Mouse (Mus musculus): ENCODE data around the gene Slc5a1. TPM values are rescaled to one million over a fixed set of nuclear protein-coding genes. Genes with fewer than 3 reads are reported as not detected.

Gene Slc5a1
- polyA plus RNA-seq, 1 experiment from 2014 or later: 158 TPM

GRCm38 (mm10) chr5:33206328-33206727 lies 102.3 kb downstream of the Slc5a1 start:
- H3K4me1 ChIP-seq (replicated peaks; ENCODE audit: control insufficient read depth, insufficient read depth, low read length): no peaks in the 10 kb centered on the region
- no peak for ATAC-seq
- no peak overlapping the region for H3K4me3 ChIP-seq (ENCODE audit: low read depth, low read length)
- no peak for TF ChIP-seq CTCF (IDR thresholded peaks at IDR 0.05; ENCODE audit: low read depth)
- H3K27ac ChIP-seq (ENCODE audit: low read depth, low read length): no peak overlapping the region
- no peak overlapping the region for H3K4me2 ChIP-seq (replicated peaks; ENCODE audit: low read depth)
- H3K36me3 ChIP-seq (ENCODE audit: control insufficient read depth, insufficient read depth): no peaks in the 10 kb centered on the region
- H3K27me3 ChIP-seq (replicated peaks; ENCODE audit: control insufficient read depth, insufficient read depth, low read length): no peaks in the 10 kb centered on the region
- WGBS: 57% methylated on average over 7 of the region's 7 CpGs
- no peak overlapping the region for H3K9ac ChIP-seq (ENCODE audit: low read depth, low read length)
- no peaks in the 10 kb centered on the region for H3K9me3 ChIP-seq (ENCODE audit: control insufficient read depth)

GRCm38 (mm10) chr5:33207136-33207535 lies 103.1 kb downstream of the Slc5a1 start:
- Histone ChIP-seq H3K9me3 (ENCODE audit: control insufficient read depth) (no peaks in the 10 kb centered on the region), H3K9ac (ENCODE audit: low read depth, low read length) (no peak overlapping the region), H3K27ac (ENCODE audit: low read depth, low read length) (no peak overlapping the region), H3K36me3 (ENCODE audit: control insufficient read depth, insufficient read depth) (no peaks in the 10 kb centered on the region), H3K27me3 (replicated peaks; ENCODE audit: control insufficient read depth, insufficient read depth, low read length) (no peaks in the 10 kb centered on the region), H3K4me1 (replicated peaks; ENCODE audit: control insufficient read depth, insufficient read depth, low read length) (no peaks in the 10 kb centered on the region), H3K4me2 (replicated peaks; ENCODE audit: low read depth) (no peak overlapping the region), H3K4me3 (ENCODE audit: low read depth, low read length) (no peak overlapping the region)
- no peak for TF ChIP-seq CTCF (IDR thresholded peaks at IDR 0.05; ENCODE audit: low read depth)
- 48% methylated on average over 9 of the region's 9 CpGs for WGBS
- no peak for ATAC-seq

- Histone ChIP-seq H3K27me3 (replicated peaks; ENCODE audit: control insufficient read depth, insufficient read depth, low read length) (no peaks in the 10 kb centered on the region), H3K27ac (ENCODE audit: low read depth, low read length) (no peak overlapping the region), H3K9me3 (ENCODE audit: control insufficient read depth) (no peaks in the 10 kb centered on the region), H3K4me2 (replicated peaks; ENCODE audit: low read depth) (no peak overlapping the region), H3K9ac (ENCODE audit: low read depth, low read length) (no peak overlapping the region), H3K4me3 (ENCODE audit: low read depth, low read length) (no peak overlapping the region), H3K36me3 (ENCODE audit: control insufficient read depth, insufficient read depth) (no peaks in the 10 kb centered on the region), H3K4me1 (replicated peaks; ENCODE audit: control insufficient read depth, insufficient read depth, low read length) (no peaks in the 10 kb centered on the region)
- ATAC-seq: no peak
- TF ChIP-seq CTCF (IDR thresholded peaks at IDR 0.05; ENCODE audit: low read depth): no peak
- 64% methylated on average over 14 of the region's 14 CpGs for WGBS
Measured at GRCm38 (mm10) chr5:33208533-33209245, 104.7 kb downstream of the Slc5a1 start.

- H3K9ac ChIP-seq (ENCODE audit: low read depth, low read length): no peak overlapping the region
Measured at GRCm38 (mm10) chr5:33210515-33210914, 106.5 kb downstream of the Slc5a1 start.

GRCm38 (mm10) chr5:33211254-33211653 lies 107.2 kb downstream of the Slc5a1 start:
- Histone ChIP-seq H3K9me3 (ENCODE audit: control insufficient read depth) (no peaks in the 10 kb centered on the region), H3K9ac (ENCODE audit: low read depth, low read length) (no peak overlapping the region), H3K27me3 (replicated peaks; ENCODE audit: control insufficient read depth, insufficient read depth, low read length) (no peaks in the 10 kb centered on the region), H3K36me3 (ENCODE audit: control insufficient read depth, insufficient read depth) (no peaks in the 10 kb centered on the region), H3K4me3 (ENCODE audit: low read depth, low read length) (no peak overlapping the region), H3K27ac (ENCODE audit: low read depth, low read length) (no peak overlapping the region), H3K4me2 (replicated peaks; ENCODE audit: low read depth) (no peak overlapping the region), H3K4me1 (replicated peaks; ENCODE audit: control insufficient read depth, insufficient read depth, low read length) (no peaks in the 10 kb centered on the region)
- no peak for TF ChIP-seq CTCF (IDR thresholded peaks at IDR 0.05; ENCODE audit: low read depth)
- WGBS: 85% methylated on average over 5 of the region's 5 CpGs
- ATAC-seq: no peak

More at GRCm38 (mm10) chr5:33210515-33210914, 106.5 kb downstream of the Slc5a1 start:
- Histone ChIP-seq H3K4me2 (replicated peaks; ENCODE audit: low read depth) (no peak overlapping the region), H3K9me3 (ENCODE audit: control insufficient read depth) (no peaks in the 10 kb centered on the region), H3K4me1 (replicated peaks; ENCODE audit: control insufficient read depth, insufficient read depth, low read length) (no peaks in the 10 kb centered on the region), H3K27me3 (replicated peaks; ENCODE audit: control insufficient read depth, insufficient read depth, low read length) (no peaks in the 10 kb centered on the region), H3K36me3 (ENCODE audit: control insufficient read depth, insufficient read depth) (no peaks in the 10 kb centered on the region), H3K27ac (ENCODE audit: low read depth, low read length) (no peak overlapping the region), H3K4me3 (ENCODE audit: low read depth, low read length) (no peak overlapping the region)
- WGBS: 92% methylated on average over 3 of the region's 3 CpGs
- ATAC-seq: no peak
- no peak for TF ChIP-seq CTCF (IDR thresholded peaks at IDR 0.05; ENCODE audit: low read depth)

Other genes starting within 250 kb of the Slc5a1 start
- gene Prr14l, start 250.0 kb upstream of the Slc5a1 start, polyA plus RNA-seq (2015; fragmentation: Nextera tagmentation; extraction: Ambion mirVana): 6.1 and 6.5 TPM in 2 replicates
- gene Depdc5, start 240.5 kb upstream of the Slc5a1 start, polyA plus RNA-seq (2015; fragmentation: Nextera tagmentation; extraction: Ambion mirVana): 6.8 and 6.9 TPM in 2 replicates
- gene Ywhah, start 85.4 kb upstream of the Slc5a1 start, polyA plus RNA-seq (2015; fragmentation: Nextera tagmentation; extraction: Ambion mirVana): 253 and 260 TPM in 2 replicates
- gene Spon2, start 114.2 kb downstream of the Slc5a1 start, polyA plus RNA-seq (2015; fragmentation: Nextera tagmentation; extraction: Ambion mirVana): 43.0 and 45.4 TPM in 2 replicates
- gene Ctbp1, start 170.8 kb downstream of the Slc5a1 start, polyA plus RNA-seq (2015; fragmentation: Nextera tagmentation; extraction: Ambion mirVana): 139 and 141 TPM in 2 replicates
- 79.2 and 81.0 TPM in 2 replicates for gene Maea, start 231.3 kb downstream of the Slc5a1 start, polyA plus RNA-seq (2015; fragmentation: Nextera tagmentation; extraction: Ambion mirVana)

All from intestine, postnatal 0 days (tissue).